Mouse (Mus musculus): Measurements from ENCODE around the gene Insig2. TPM values are rescaled to one million over a fixed set of nuclear protein-coding genes. Genes with fewer than 3 reads are reported as not detected.

Insig2 gene
- total and polyA plus RNA-seq, 3 experiments, result 16.1 to 16.9 TPM; not detected in 1

GRCm38 (mm10) chr1:121327344-121328192 is 4.8 kb downstream of the Insig2 start (continued):
- TF ChIP-seq ZC3H11A (IDR thresholded peaks at IDR 0.05; ENCODE audit: low read depth, low read length) (no peak), USF2 (IDR thresholded peaks at IDR 0.05; ENCODE audit: borderline replicate concordance in 1 of 2, insufficient read depth in 1 of 2, low read depth in 1 of 2, low read length in 2 of 2) (no peak), KAT2A (conservative IDR thresholded peaks at IDR 0.05; ENCODE audit: low read depth, low read length) (no peak)

- DNase-seq (ENCODE audit: low read depth, low spot score), result peak; percentile 57
- Histone ChIP-seq H3K9ac (ENCODE audit: control insufficient read depth, low read depth, low read length, poor library complexity, severe bottlenecking) (peak overlapping the region; percentile 74), H3K4me3 (ENCODE audit: control insufficient read depth in 1 of 2, insufficient read depth in 1 of 2, low read depth in 2 of 2, low read length in 2 of 2) (peak overlapping the region; percentile 72 to 85), H3K27ac (ENCODE audit: control insufficient read depth, low read depth, low read length) (peak overlapping the region; percentile 40), H3K9me3 (replicated peaks; ENCODE audit: insufficient read depth, low read length) (no peaks in the 10 kb centered on the region), H3K27me3 (ENCODE audit: control insufficient read depth in 1 of 2, insufficient read depth in 2 of 2, low read length in 2 of 2) (no peaks in the 10 kb centered on the region), H3K4me1 (ENCODE audit: control insufficient read depth in 1 of 2, insufficient read depth in 2 of 2, low read length in 2 of 2) (peaks cover 0 to 6% of the 10 kb centered on the region in 2 experiments), H3K79me2 (ENCODE audit: control insufficient read depth, insufficient read depth, low read length, poor library complexity) (peaks cover 19% of the 10 kb centered on the region), H3K36me3 (ENCODE audit: control insufficient read depth in 1 of 2, insufficient read depth in 2 of 2, low read length in 2 of 2) (peaks cover 0 to 8% of the 10 kb centered on the region in 2 experiments; a peak in 2 of 4 replicates)
- TF ChIP-seq ZKSCAN1 (IDR thresholded peaks at IDR 0.05; ENCODE audit: low read depth, low read length) (no peak), ZMIZ1 (IDR thresholded peaks at IDR 0.05; ENCODE audit: low read depth, low read length) (no peak), TCF12 (IDR thresholded peaks at IDR 0.05; ENCODE audit: low read depth, low read length) (no peak), NRF1 (IDR thresholded peaks at IDR 0.05; ENCODE audit: insufficient read depth, low read depth, low read length, poor library complexity, severe bottlenecking) (no peak), ZNF384 (IDR thresholded peaks at IDR 0.05; ENCODE audit: low read depth, low read length) (peak; percentile 71), SMC3 (IDR thresholded peaks at IDR 0.05; ENCODE audit: low read depth, low read length) (no peak), POLR2AphosphoS2 (IDR thresholded peaks at IDR 0.05; ENCODE audit: low read length) (no peak), TBP (IDR thresholded peaks at IDR 0.05; ENCODE audit: low read depth, low read length) (no peak), CHD1 (IDR thresholded peaks at IDR 0.05; ENCODE audit: low read depth, low read length) (0 out of 2 replicates have a peak, but pooled peaks have one; percentile 29), BHLHE40 (IDR thresholded peaks at IDR 0.05; ENCODE audit: borderline replicate concordance, low read depth, low read length) (no peak)
These were observed 5.6 kb downstream of the Insig2 start for GRCm38 (mm10) chr1:121326591-121327343.

DNA sequence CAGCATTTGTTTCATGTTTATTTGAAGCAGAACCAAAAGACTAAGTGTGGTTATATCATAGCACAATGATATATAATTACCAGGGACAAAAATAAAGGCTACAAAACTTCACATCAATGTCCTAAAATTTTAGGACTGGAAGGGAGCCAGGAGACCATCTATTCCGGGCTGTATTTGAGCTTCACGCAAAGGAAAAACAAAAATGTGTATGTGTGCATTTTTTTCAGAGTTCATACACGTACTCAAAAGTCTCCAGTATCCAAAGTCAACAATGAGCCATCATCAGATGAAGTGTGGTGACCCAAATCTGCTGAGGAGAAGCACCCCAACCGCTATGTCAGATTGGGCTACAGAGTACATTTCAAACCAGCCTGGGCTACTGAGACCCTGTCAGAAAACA is 8.9 kb downstream of the Insig2 start:
- Histone ChIP-seq H3K4me3 (ENCODE audit: control insufficient read depth in 1 of 2, insufficient read depth in 1 of 2, low read depth in 2 of 2, low read length in 2 of 2) (no peak overlapping the region), H3K9me3 (replicated peaks; ENCODE audit: insufficient read depth, low read length) (no peaks in the 10 kb centered on the region), H3K79me2 (ENCODE audit: control insufficient read depth, insufficient read depth, low read length, poor library complexity) (peaks cover 22% of the 10 kb centered on the region), H3K9ac (ENCODE audit: control insufficient read depth, low read depth, low read length, poor library complexity, severe bottlenecking) (no peak overlapping the region), H3K36me3 (ENCODE audit: control insufficient read depth in 1 of 2, insufficient read depth in 2 of 2, low read length in 2 of 2) (peaks cover 0 to 4% of the 10 kb centered on the region in 2 experiments; a peak in 2 of 4 replicates), H3K27me3 (ENCODE audit: control insufficient read depth in 1 of 2, insufficient read depth in 2 of 2, low read length in 2 of 2) (no peaks in the 10 kb centered on the region), H3K4me1 (ENCODE audit: control insufficient read depth in 1 of 2, insufficient read depth in 2 of 2, low read length in 2 of 2) (peaks cover 0 to 3% of the 10 kb centered on the region in 2 experiments; a peak in 2 of 4 replicates), H3K27ac (ENCODE audit: control insufficient read depth, low read depth, low read length) (no peak overlapping the region)
- no peak for TF ChIP-seq USF1 (IDR thresholded peaks at IDR 0.05; ENCODE audit: low read depth, low read length)
- no peak for TF ChIP-seq RAD21 (IDR thresholded peaks at IDR 0.05; ENCODE audit: low read depth, low read length)
- no peak for TF ChIP-seq ZNF384 (IDR thresholded peaks at IDR 0.05; ENCODE audit: low read depth, low read length)
- no peak for DNase-seq (ENCODE audit: low read depth, low spot score)

Measured in MEL (cell line).